Mouse (Mus musculus) E14TG2a.4 (cell line): ENCODE results near the gene Arih2.
A peak's percentile ranks its signal among the peaks of the same experiment; 100 is the strongest.

Experiments
- CTCF ChIP-seq: conservative IDR thresholded peaks from 2 replicates; pipeline ENCODE4 v1.5.1; 2014; ENCODE audit warnings: low read length
- NANOG ChIP-seq: IDR thresholded peaks from 2 replicates; pipeline ENCODE4 v1.6.1; 2014; ENCODE audit warnings: borderline replicate concordance, low read length, mixed read lengths
- POU5F1 ChIP-seq: IDR thresholded peaks from 2 replicates; pipeline ENCODE4 v1.6.1; 2014; ENCODE audit warnings: low read length, borderline replicate concordance

- peak; percentile 92 for TF ChIP-seq CTCF
- no peak for TF ChIP-seq POU5F1
- no peak for TF ChIP-seq NANOG
Measured at GRCm38 (mm10) chr9:108673151-108673550, 24.0 kb upstream of the Arih2 start.
